Mouse (Mus musculus) activated CD4-positive, CD25-positive, alpha-beta regulatory T cell (primary cell): ENCODE measurements around the gene Elovl4. TPM values are rescaled to one million over a fixed set of nuclear protein-coding genes. Genes with fewer than 3 reads are reported as not detected.

Experiments used
- polyA plus RNA-seq, 2 experiments: library from polyadenylated mRNA; unstranded; fragments of 100-300 nt; shearing (Covaris generic); gene quantifications; one replicate each; pipeline ENCODE4 v1.2.1; 2017

Gene Elovl4
- under 1 TPM in 1 of 2 experiments, not detected in 1; 0.32 TPM for polyA plus RNA-seq

DNA sequence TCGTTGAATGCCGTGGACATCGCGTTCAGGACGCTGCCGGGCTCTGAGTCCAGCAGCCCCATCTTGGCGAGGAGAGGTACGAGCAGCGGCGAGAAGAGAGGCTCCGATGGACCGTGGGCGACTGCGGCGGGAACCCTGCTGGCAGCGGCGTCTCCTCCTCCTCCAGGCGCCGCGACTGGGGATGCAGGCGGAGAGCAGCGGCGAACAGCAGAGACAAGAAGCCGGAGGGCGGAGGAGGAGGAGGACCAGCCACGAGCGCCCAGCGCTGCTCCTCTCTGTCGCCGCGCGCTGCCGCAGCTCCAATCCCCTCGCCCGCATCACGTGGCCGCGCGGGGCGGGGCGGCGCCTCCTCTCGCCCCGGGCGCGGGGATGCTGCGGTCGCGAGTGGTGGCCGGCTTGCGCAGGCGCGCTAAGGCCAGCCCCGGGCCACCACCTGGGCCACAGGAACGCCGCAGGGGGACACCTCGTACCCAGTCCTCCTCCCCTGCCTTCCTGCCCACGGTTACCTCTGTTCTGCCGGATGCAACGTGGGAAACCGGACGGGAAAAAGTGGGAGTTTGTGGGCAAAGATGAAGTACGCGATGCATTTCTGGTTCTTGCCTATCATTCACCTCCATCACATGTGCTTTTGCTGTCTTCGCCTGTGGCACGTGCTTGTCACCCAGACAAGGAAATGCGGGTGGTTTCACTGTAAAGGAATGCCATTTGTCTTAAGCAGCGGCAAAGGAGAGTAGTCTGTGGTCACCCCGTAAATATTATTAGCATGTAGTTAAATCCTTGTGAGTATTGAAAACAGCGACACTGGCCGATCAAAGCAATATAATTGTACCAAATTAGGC lies at the start of gene Elovl4:
Elovl4 (minus strand) TSS at position 301 of the 839 bp plus-strand sequence.

DNA sequence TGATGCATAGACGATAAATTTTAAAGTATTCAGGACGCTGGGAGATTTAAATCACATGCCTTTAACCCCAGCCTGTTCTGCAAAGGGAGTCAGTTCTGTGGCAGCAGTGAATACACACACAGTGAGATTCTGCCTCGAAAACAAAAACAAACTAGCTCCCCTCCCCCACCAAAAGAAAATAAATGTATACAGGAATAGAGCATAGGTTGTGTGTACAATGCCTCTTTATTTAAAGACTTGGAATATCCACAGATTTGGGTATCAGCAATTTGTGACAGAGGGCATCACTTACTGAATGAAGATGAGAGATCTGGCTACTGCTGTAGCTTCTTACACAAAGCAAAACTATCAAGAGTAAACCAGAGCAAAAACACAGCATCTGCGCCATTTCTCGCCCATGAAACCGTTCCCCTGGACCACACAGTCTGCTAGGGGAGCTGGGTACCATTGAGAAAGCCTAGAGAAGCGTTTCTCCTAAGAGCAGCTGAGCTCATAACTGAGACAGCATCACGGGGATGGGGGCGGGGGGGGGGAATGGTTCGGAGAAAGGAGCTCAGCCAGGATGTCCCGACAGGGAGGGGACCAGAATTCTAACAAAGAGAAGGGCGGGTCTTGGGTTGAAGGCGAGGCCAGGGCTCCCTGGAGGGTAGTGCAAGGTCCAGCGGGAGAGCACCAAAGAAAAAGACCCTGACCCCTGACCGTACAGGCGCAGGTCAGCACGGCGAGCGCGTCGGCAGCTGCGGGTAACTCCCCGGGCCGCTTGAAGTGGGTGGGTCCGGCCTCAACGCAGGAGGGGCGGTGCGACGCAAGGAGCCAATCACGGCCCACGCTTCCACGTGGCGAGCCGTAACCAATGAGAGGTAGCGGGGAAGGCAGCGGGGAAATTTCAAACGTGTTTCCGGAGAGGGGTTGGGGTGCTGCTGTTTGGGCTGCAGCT lies 28.0 kb upstream of the Elovl4 start, which contains the start of gene Ttk:
Ttk (plus strand) TSS at position 879 of the 937 bp plus-strand sequence.

Other genes with a start within 250 kb of the Elovl4 start
- 1 to 10 TPM; 4.1 to 6.3 TPM for gene Ttk, start 28.4 kb upstream of the Elovl4 start, polyA plus RNA-seq
- 1 to 10 TPM; 6.3 to 9.9 TPM for gene Bckdhb, start 118.9 kb upstream of the Elovl4 start, polyA plus RNA-seq